Mouse (Mus musculus): ENCODE measurements around the gene Atp7a. TPM values are rescaled to one million over a fixed set of nuclear protein-coding genes. Genes with fewer than 3 reads are reported as not detected.

The Atp7a gene
- polyA plus RNA-seq, 1 experiment = 9.4 TPM

DNA sequence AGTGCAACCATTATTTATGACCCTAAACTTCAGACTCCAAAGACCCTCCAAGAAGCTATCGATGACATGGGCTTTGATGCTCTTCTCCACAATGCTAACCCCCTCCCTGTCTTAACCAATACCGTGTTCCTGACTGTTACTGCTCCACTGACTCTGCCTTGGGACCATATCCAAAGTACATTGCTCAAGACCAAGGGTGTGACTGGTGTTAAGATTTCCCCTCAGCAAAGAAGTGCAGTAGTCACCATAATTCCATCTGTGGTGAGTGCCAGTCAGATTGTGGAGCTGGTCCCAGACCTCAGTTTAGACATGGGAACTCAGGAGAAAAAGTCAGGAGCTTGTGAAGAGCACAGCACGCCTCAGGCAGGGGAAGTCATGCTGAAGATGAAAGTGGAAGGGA is 58.1 kb downstream of the Atp7a start:
- no peak for DNase-seq (ENCODE audit: low read depth)
- TF ChIP-seq CTCF (IDR thresholded peaks at IDR 0.05; ENCODE audit: borderline replicate concordance, extremely low read depth, insufficient read depth, insufficient read length) (no peak), POLR2A (IDR thresholded peaks at IDR 0.05; ENCODE audit: borderline replicate concordance, extremely low read depth, insufficient read depth, insufficient read length, poor library complexity, severe bottlenecking) (no peak)

GRCm38 (mm10) chrX:106085564-106085963 is 58.5 kb downstream of the Atp7a start:
- no peak for TF ChIP-seq CTCF (IDR thresholded peaks at IDR 0.05; ENCODE audit: borderline replicate concordance, extremely low read depth, insufficient read depth, insufficient read length)
- TF ChIP-seq POLR2A (IDR thresholded peaks at IDR 0.05; ENCODE audit: borderline replicate concordance, extremely low read depth, insufficient read depth, insufficient read length, poor library complexity, severe bottlenecking) = no peak
- DNase-seq (ENCODE audit: low read depth) = no peak

- TF ChIP-seq CTCF (IDR thresholded peaks at IDR 0.05; ENCODE audit: borderline replicate concordance, extremely low read depth, insufficient read depth, insufficient read length) (no peak), POLR2A (IDR thresholded peaks at IDR 0.05; ENCODE audit: borderline replicate concordance, extremely low read depth, insufficient read depth, insufficient read length, poor library complexity, severe bottlenecking) (no peak)
- peak; percentile 25 for DNase-seq (ENCODE audit: low read depth)
Observed at GRCm38 (mm10) chrX:106092939-106093338, 65.9 kb downstream of the Atp7a start.

DNA sequence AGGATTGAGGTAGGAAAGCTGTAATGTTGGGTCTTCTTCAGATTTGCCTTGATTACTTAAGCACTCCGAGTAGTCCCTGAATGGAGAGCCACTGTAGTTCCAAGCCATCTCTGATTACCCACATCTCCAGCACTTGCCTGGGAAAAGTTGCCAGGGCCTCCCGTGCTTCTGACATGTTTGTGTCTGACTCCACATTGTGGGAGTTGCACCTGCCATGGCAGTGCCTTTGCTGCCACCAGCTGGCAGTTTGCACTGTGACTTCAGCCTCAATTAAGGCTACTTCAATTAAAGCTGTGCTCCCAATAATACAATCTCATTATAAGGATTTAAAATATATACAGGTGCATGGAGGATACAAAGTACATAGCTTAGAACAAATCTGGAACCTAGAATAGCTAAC is 78.4 kb downstream of the Atp7a start:
- TF ChIP-seq CTCF (IDR thresholded peaks at IDR 0.05; ENCODE audit: borderline replicate concordance, extremely low read depth, insufficient read depth, insufficient read length) (peak; percentile 41; the same call in 1 of the 2 replicates), POLR2A (IDR thresholded peaks at IDR 0.05; ENCODE audit: borderline replicate concordance, extremely low read depth, insufficient read depth, insufficient read length, poor library complexity, severe bottlenecking) (no peak)
- peak; percentile 61 for DNase-seq (ENCODE audit: low read depth)

DNA sequence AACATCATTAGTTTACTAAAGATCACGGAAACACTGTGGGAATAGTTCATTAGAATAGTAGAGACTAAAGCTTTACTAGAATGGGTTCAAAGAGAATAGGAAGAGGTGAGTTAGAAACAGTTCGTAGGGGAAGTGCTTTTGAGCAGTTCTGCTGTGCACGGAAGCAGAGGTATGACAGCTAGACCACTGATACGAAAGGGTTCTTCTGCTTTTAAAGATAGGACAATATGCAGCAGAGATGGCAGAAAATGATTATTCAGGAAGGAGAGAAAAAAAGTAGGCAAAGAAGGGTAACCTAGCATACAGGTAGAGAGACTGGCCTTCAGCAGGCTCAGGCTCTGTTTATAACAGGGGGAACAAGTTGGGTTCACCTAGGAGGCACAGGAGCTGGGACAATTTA is 86.8 kb downstream of the Atp7a start:
- DNase-seq (ENCODE audit: low read depth) = no peak
- TF ChIP-seq CTCF (IDR thresholded peaks at IDR 0.05; ENCODE audit: borderline replicate concordance, extremely low read depth, insufficient read depth, insufficient read length) = no peak
- no peak for TF ChIP-seq POLR2A (IDR thresholded peaks at IDR 0.05; ENCODE audit: borderline replicate concordance, extremely low read depth, insufficient read depth, insufficient read length, poor library complexity, severe bottlenecking)

- no peak for TF ChIP-seq POLR2A (IDR thresholded peaks at IDR 0.05; ENCODE audit: borderline replicate concordance, extremely low read depth, insufficient read depth, insufficient read length, poor library complexity, severe bottlenecking)
- no peak for TF ChIP-seq CTCF (IDR thresholded peaks at IDR 0.05; ENCODE audit: borderline replicate concordance, extremely low read depth, insufficient read depth, insufficient read length)
- no peak for DNase-seq (ENCODE audit: low read depth)
Observed at GRCm38 (mm10) chrX:106114674-106115073, 87.6 kb downstream of the Atp7a start.

DNA sequence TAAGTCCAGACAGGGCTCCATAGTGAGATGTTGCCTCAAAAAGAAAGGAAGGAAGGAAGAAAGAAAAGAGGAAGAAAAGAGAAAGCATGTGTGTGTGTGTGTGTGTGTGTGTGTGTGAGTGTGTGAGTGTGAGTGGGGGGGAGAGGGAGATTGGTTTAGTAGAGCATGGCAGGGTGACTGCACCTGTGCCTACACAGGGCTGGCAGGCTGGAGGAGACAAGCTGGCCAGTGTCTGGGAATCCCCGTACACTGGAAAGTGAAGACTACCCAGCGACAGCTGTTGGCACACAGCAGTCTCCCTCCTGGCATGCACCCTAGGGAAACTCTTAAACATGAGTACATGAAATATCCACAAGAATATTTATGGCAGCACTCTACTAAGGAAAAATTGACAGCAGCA is 95.7 kb downstream of the Atp7a start:
- DNase-seq (ENCODE audit: low read depth) = no peak
- TF ChIP-seq POLR2A (IDR thresholded peaks at IDR 0.05; ENCODE audit: borderline replicate concordance, extremely low read depth, insufficient read depth, insufficient read length, poor library complexity, severe bottlenecking) = no peak
- no peak for TF ChIP-seq CTCF (IDR thresholded peaks at IDR 0.05; ENCODE audit: borderline replicate concordance, extremely low read depth, insufficient read depth, insufficient read length)

DNA sequence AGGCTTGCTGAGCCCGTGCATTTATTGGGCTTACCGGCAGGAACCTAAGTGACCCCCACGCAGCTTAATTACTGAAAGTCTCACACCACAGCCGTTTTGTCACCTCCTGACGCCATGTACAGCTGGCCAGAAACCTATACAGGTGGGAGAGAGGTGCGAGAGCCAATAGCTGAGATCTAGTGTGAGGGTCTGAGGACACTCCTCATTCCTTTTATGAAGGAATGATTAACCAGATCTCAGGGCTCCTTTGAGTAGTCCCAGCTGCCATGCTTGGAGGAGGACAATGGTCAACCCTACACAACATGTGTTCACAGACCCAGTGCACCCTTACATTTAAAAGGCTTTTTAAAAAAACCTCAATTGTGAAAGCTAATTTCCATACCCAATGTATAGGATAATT is 101.2 kb downstream of the Atp7a start:
- DNase-seq (ENCODE audit: low read depth) = no peak
- no peak for TF ChIP-seq CTCF (IDR thresholded peaks at IDR 0.05; ENCODE audit: borderline replicate concordance, extremely low read depth, insufficient read depth, insufficient read length)
- no peak for TF ChIP-seq POLR2A (IDR thresholded peaks at IDR 0.05; ENCODE audit: borderline replicate concordance, extremely low read depth, insufficient read depth, insufficient read length, poor library complexity, severe bottlenecking)

DNA sequence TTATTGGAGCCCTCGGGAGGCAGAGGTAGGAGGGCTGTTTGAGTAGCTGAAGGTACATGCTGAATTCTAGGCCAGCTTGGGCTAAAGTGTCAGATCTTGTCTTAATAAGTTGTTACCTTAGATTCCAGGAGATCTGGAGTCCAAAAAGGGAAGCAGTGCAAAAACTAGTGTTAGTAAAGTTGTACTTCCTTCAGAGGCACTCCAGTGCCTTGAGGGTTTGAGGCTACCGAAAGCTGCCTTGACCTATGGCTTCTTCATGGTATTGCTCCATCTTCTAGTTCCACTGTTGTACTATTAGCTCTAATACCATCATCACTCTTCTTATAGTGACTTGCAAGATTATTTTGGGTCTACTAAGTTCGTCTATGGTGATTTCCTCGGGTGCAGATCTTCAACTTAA is 102.8 kb downstream of the Atp7a start:
- no peak for DNase-seq (ENCODE audit: low read depth)
- TF ChIP-seq CTCF (IDR thresholded peaks at IDR 0.05; ENCODE audit: borderline replicate concordance, extremely low read depth, insufficient read depth, insufficient read length) (no peak), POLR2A (IDR thresholded peaks at IDR 0.05; ENCODE audit: borderline replicate concordance, extremely low read depth, insufficient read depth, insufficient read length, poor library complexity, severe bottlenecking) (no peak)

GRCm38 (mm10) chrX:106134916-106135315 is 107.8 kb downstream of the Atp7a start:
- TF ChIP-seq POLR2A (IDR thresholded peaks at IDR 0.05; ENCODE audit: borderline replicate concordance, extremely low read depth, insufficient read depth, insufficient read length, poor library complexity, severe bottlenecking) = no peak
- TF ChIP-seq CTCF (IDR thresholded peaks at IDR 0.05; ENCODE audit: borderline replicate concordance, extremely low read depth, insufficient read depth, insufficient read length) = no peak
- no peak for DNase-seq (ENCODE audit: low read depth)

DNA sequence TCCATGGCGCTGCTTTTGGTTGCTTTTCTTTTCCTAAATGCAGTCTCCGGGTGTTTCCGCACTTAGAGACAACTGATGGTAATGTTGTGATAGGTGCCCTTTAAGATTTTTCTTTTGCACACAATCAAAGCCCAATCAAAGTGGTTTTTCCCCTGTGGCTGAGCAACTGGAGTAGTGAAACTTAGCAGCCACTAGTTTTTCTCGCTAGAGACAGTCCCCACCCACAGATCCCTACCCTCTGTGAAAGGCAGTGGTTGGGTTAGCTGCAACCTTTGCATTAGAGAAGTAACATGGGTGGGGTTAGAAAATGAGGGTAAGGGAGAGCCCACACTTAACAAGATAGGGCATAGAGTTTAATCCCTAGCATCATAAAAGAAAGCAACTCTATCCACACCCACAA is 108.4 kb downstream of the Atp7a start:
- TF ChIP-seq POLR2A (IDR thresholded peaks at IDR 0.05; ENCODE audit: borderline replicate concordance, extremely low read depth, insufficient read depth, insufficient read length, poor library complexity, severe bottlenecking) = no peak
- DNase-seq (ENCODE audit: low read depth) = no peak

DNA sequence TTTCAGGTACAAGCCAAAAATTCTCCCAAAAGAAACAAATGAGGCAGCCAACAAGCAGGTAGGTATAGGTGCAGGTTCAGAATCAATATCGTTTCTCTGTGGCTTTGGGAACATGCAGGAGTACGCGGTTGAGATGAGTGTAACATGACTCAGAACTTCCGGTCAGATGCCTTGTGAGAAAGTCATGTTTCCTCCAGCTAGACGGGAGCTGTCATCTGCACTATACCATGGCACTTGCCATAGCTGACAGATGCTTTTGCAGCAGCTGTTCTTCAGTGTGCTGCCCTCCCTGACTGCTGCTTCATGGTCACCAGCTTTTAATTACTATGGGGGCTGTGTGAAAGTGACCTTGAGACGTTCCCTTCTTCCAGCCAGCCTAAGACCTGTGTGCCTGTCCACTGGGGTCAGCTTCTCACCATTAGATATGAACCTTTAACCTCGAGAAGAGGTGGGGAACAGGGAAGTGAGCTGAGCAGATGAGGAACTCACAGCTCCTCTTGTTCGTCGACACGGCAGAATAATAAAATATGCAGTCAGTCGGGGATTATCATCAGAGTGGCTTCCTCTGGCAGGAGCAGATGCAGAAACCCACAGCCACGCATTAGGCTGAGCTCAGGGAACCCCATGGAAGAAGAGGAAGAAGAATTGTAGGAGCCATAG is 109.0 kb downstream of the Atp7a start:
- DNase-seq (ENCODE audit: low read depth) = no peak
- no peak for TF ChIP-seq POLR2A (IDR thresholded peaks at IDR 0.05; ENCODE audit: borderline replicate concordance, extremely low read depth, insufficient read depth, insufficient read length, poor library complexity, severe bottlenecking)
- TF ChIP-seq CTCF (IDR thresholded peaks at IDR 0.05; ENCODE audit: borderline replicate concordance, extremely low read depth, insufficient read depth, insufficient read length) = no peak
